Mouse (Mus musculus) Patski (cell line): ENCODE data around the gene Unc45a. TPM values are rescaled to one million over a fixed set of nuclear protein-coding genes. Genes with fewer than 3 reads are reported as not detected.

Experiments
- ATAC-seq: fragments of 100-300 bp; one replicate; pipeline ENCODE4 v1.8.0; 2021
- CTCF ChIA-PET: fragments of 350-600 bp; sonication (Branson Sonifier 250); formaldehyde crosslinking; loops from one replicate; lab custom pipeline; 2022; ENCODE audit warnings: inconsistent platforms; lab: Charles Lee
- POLR2A ChIA-PET: fragments of 350-600 bp; sonication (Branson Sonifier 250); formaldehyde crosslinking; loops from one replicate; lab custom pipeline; 2022; ENCODE audit warnings: antibody characterized with exemption, inconsistent platforms; lab: Charles Lee
- DNase-seq: peaks from one replicate; pipeline ENCODE4 v3.0.0-alpha.2; 2011; ENCODE audit warnings: low read depth, low spot score
- H3K27me3 ChIP-seq: fragments of 371-371 bp; one replicate; pipeline ENCODE4 v1.5.1; 2021
- CTCF ChIP-seq: fragments of 100-300 bp; IDR thresholded peaks from one replicate; pipeline ENCODE4 v1.5.1; 2021
- in situ Hi-C: fragments of 300-500 bp; cut with MboI; formaldehyde crosslinking; loops from 3 replicates; pipeline ENCODE4 v1.11.1; 2018; ENCODE audit warnings: low pct_unique_long_range_greater_than_20kb, mixed read lengths
- polyA plus RNA-seq: library from polyadenylated mRNA; unstranded; gene quantifications from one replicate; pipeline ENCODE4 v1.2.3, GENCODE M21; 2021

The Unc45a gene
- polyA plus RNA-seq, 1 experiment from 2014 or later, result 71.3 TPM

- TF ChIP-seq CTCF, result no peak
- CTCF ChIA-PET, result no interaction called here
- H3K27me3 ChIP-seq, result no peaks in the 10 kb centered on the region
- ATAC-seq (no peak), DNase-seq (no peak)
- in situ Hi-C loops, result no loop called here
- POLR2A ChIA-PET, result interaction anchor here (1.0 kb wide), 1 partner anchor 9 kb away, joined by 4 read pairs; no protein-coding TSS in a partner anchor
These were observed 12.1 kb upstream of the Unc45a start for GRCm38 (mm10) chr7:80352920-80353319.

GRCm38 (mm10) chr7:80350808-80351207, 10.0 kb upstream of the Unc45a start:
- ATAC-seq (no peak), DNase-seq (no peak)
- CTCF ChIA-PET, result no interaction called here
- no peak for TF ChIP-seq CTCF
- POLR2A ChIA-PET, result no interaction called here
- no peaks in the 10 kb centered on the region for H3K27me3 ChIP-seq
- in situ Hi-C loops, result no loop called here

- DNase-seq (no peak), ATAC-seq (no peak)
- ChIA-PET POLR2A (no interaction called here), CTCF (interaction anchor here (1.3 kb wide), 1 partner anchor 236 kb away, joined by 3 read pairs; no protein-coding TSS in a partner anchor)
- TF ChIP-seq CTCF, result no peak
- in situ Hi-C loops, result no loop called here
- H3K27me3 ChIP-seq, result no peaks in the 10 kb centered on the region
These were observed 7.1 kb upstream of the Unc45a start for GRCm38 (mm10) chr7:80347670-80348586.

GRCm38 (mm10) chr7:80346830-80347229, 6.0 kb upstream of the Unc45a start:
- no peak for TF ChIP-seq CTCF
- ChIA-PET CTCF (no interaction called here), POLR2A (interaction anchor here (0.9 kb wide), 1 partner anchor 534 kb away, joined by 3 read pairs; no protein-coding TSS in a partner anchor)
- DNase-seq, result no peak
- in situ Hi-C loops, result no loop called here
- no peaks in the 10 kb centered on the region for H3K27me3 ChIP-seq
- no peak for ATAC-seq

GRCm38 (mm10) chr7:80346173-80346572, 5.4 kb upstream of the Unc45a start:
- in situ Hi-C loops, result no loop called here
- DNase-seq (no peak), ATAC-seq (no peak)
- ChIA-PET POLR2A (interaction anchor here (0.9 kb wide), 1 partner anchor 534 kb away, joined by 3 read pairs; no protein-coding TSS in a partner anchor), CTCF (no interaction called here)
- H3K27me3 ChIP-seq, result no peaks in the 10 kb centered on the region
- no peak for TF ChIP-seq CTCF

DNA sequence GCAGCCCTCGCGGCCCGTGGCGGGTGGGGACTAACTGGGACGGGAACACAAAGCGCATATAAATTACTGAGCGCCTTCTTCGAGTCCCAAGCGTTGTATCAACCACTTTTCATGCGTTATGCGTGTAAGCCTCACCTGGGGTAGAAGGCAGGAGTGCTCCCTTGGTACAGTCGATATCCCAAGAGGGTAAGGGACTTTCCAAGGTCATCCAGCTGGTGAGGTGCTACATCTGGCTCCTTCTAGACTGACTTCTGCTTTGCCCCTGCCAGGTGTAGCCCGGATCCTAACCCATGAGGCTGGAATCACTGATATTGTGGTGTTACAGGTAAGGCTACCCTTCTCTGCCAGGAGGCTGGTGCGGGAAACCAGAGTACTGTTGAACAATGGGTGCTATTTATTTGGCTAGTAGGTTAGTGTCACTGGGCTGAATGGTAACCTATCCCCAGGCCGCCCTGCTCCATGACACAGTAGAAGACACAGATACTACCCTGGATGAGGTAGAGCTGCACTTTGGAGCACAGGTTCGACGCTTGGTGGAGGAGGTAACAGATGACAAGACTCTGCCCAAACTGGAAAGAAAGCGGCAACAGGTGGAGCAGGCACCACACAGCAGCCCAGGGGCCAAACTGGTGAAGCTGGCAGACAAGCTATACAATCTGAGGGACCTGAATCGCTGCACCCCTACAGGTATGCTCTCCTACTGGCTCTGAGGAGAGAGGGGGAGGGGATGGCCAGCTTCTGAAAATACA, 2.6 kb upstream of the Unc45a start:
- in situ Hi-C loops, result loop anchor here (5.0 kb wide), 1 partner anchor 34 kb away; no protein-coding TSS in a partner anchor
- CTCF ChIA-PET, result interaction anchor here (0.9 to 4.9 kb wide), 10 partner anchors 12 to 63 kb away, joined by 3 to 23 read pairs (median 6); partner anchors contain the start of genes Man2a2 and Rccd1
- ATAC-seq, result no peak
- TF ChIP-seq CTCF, result no peak
- no peak for DNase-seq
- POLR2A ChIA-PET, result interaction anchor here (1.0 kb wide), 1 partner anchor 9 kb away, joined by 4 read pairs; no protein-coding TSS in a partner anchor
- no peaks in the 10 kb centered on the region for H3K27me3 ChIP-seq

DNA sequence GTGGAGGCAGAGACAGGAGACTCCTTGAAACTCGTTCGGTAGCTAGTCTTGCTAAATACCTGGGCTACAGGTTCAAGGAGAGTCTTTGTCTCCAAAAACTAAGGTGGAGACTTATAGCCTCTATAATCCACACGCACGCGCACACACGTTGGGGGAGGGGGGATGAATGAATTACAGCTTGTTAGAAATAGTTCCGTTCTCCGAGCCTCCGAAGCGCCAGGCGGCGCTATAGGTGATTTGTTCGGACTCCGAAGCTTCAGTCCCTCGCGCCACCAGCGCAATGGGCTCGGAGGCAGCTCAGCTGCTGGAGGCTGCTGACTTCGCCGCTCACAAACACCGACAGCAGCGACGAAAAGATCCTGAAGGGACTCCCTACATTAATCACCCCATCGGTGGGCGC, 2.1 kb upstream of the Unc45a start, which contains the start of gene Hddc3:
Gene Hddc3 (plus strand): TSS at position 247 of the 400 bp plus-strand sequence.
- TF ChIP-seq CTCF, result no peak

DNA sequence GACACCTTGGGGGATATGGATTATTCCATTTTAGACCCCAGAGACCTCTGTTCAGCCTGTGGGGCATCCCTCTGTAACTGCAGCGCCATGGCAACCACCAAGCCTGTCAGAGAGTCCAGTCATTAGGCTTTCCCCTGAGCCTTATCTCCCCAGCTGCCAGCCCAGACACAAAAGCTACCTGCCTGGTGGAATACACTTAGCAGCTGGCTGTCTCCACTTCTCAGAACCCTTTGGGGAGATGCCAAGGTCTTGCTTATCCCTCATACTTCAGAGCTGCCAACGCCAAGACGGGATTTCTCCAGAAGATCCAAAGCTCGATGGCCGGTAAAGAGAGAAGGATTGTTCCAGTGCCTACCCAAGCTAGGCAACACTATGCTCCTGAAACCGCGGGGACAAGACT, 988 bp upstream of the Unc45a start:
- in situ Hi-C loops, result loop anchor here (5.0 kb wide), 1 partner anchor 36 kb away; no protein-coding TSS in a partner anchor
- no peak for TF ChIP-seq CTCF
- ATAC-seq (no peak), DNase-seq (no peak)
- H3K27me3 ChIP-seq, result no peaks in the 10 kb centered on the region
- ChIA-PET POLR2A (no interaction called here), CTCF (interaction anchor here (0.9 to 4.9 kb wide), 6 partner anchors 10 to 44 kb away, joined by 3 to 23 read pairs (median 14); no protein-coding TSS in a partner anchor)

More for the DNA sequence above, 2.1 kb upstream of the Unc45a start, which contains the start of gene Hddc3:
- ATAC-seq (no peak), DNase-seq (peak; percentile 64)
- in situ Hi-C loops, result loop anchor here (5.0 kb wide), 1 partner anchor 34 kb away; no protein-coding TSS in a partner anchor
- POLR2A ChIA-PET, result no interaction called here
- CTCF ChIA-PET, result interaction anchor here (0.6 to 4.9 kb wide), 11 partner anchors 11 to 62 kb away, joined by 3 to 23 read pairs (median 4); partner anchors contain the start of genes Man2a2 and Rccd1
- H3K27me3 ChIP-seq, result no peaks in the 10 kb centered on the region

DNA sequence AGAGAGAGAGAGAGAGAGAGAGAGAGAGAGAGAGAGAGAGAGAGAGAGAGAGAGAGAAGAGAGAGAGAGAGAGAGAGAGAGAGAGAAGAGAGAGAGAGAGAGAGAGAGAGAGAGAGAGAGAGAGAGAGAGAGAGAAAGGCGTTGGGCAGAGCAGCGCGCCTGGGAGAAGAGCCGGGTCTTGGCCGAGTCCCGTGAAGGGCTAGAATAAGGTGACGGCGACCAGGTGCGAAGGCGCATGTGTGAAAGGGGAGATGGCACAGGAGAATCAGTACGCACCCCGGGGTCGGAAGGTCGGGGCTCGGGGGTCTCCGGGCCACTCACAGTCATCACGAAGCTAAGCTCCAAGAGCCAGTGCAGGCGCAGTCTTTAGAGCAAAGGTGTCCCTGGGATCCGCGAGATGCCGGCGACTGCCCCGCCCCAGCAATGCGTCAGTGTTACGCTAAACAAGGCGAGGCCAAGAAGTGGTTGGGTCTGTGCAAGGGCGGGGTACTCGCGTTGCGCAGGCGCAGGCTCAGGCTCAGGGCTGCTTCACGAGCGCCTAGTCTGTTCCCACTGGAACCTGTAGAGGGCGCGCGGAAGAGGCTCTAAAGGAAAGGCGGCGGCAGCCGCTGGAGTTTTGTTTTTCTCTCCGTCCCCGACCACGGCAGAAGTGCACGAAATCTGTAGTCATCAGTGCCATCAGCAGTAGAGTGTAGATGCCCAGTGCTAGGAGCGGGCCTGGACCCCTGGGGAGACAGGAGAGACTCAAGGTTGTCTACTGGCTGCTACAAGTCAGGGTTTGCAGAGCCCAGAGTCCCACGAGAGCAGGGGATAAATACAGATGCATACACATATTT, 794 bp downstream of the Unc45a start:
- no peak for TF ChIP-seq CTCF
- in situ Hi-C loops, result loop anchor here (5.0 kb wide), 1 partner anchor 37 kb away; no protein-coding TSS in a partner anchor
- CTCF ChIA-PET, result interaction anchor here (0.7 to 4.9 kb wide), 14 partner anchors 8 to 244 kb away, joined by 3 to 23 read pairs (median 5); no protein-coding TSS in a partner anchor
- peak; percentile 76 for DNase-seq
- H3K27me3 ChIP-seq, result no peaks in the 10 kb centered on the region
- peak; percentile 75 for ATAC-seq
- POLR2A ChIA-PET, result interaction anchor here (1.0 to 1.9 kb wide), 4 partner anchors 11 to 31 kb away, joined by 3 to 7 read pairs (median 4); partner anchors contain the start of gene Rccd1
